Mouse (Mus musculus): ENCODE data around the gene Gpr22. TPM values are rescaled to one million over a fixed set of nuclear protein-coding genes. Genes with fewer than 3 reads are reported as not detected.

Gene Gpr22
- polyA plus RNA-seq, 1 experiment = not detected

- Histone ChIP-seq H3K27ac (ENCODE audit: insufficient read depth, low read length) (no peak overlapping the region), H3K27me3 (ENCODE audit: control insufficient read depth, insufficient read depth, low read length) (no peaks in the 10 kb centered on the region), H3K36me3 (ENCODE audit: control insufficient read depth, insufficient read depth, low read length) (0 out of 2 replicates have a peak, but pooled peaks cover 1% of the 10 kb centered on the region), H3K4me1 (ENCODE audit: control insufficient read depth, insufficient read depth, insufficient read length) (no peaks in the 10 kb centered on the region), H3K4me3 (ENCODE audit: extremely low read depth, insufficient read depth, insufficient read length) (no peak overlapping the region)
- TF ChIP-seq POLR2A (IDR thresholded peaks at IDR 0.05; ENCODE audit: low read depth, low read length) = no peak
- TF ChIP-seq CTCF (IDR thresholded peaks at IDR 0.05; ENCODE audit: extremely low read depth, insufficient read depth, insufficient read length, insufficient replicate concordance) = no peak
- 83% methylated on average over 1 of the region's 1 CpGs for WGBS
- no peak for DNase-seq (ENCODE audit: low read depth in 1 of 2, low spot score in 2 of 2)
Measured at GRCm38 (mm10) chr12:31726707-31727106, 13.0 kb upstream of the Gpr22 start.

GRCm38 (mm10) chr12:31725511-31726275 lies 11.9 kb upstream of the Gpr22 start:
- WGBS = 91% methylated on average over 12 of the region's 12 CpGs
- Histone ChIP-seq H3K27ac (ENCODE audit: insufficient read depth, low read length) (no peak overlapping the region), H3K36me3 (ENCODE audit: control insufficient read depth, insufficient read depth, low read length) (0 out of 2 replicates have a peak, but pooled peaks cover 1% of the 10 kb centered on the region), H3K4me3 (ENCODE audit: extremely low read depth, insufficient read depth, insufficient read length) (no peak overlapping the region), H3K4me1 (ENCODE audit: control insufficient read depth, insufficient read depth, insufficient read length) (no peaks in the 10 kb centered on the region), H3K27me3 (ENCODE audit: control insufficient read depth, insufficient read depth, low read length) (no peaks in the 10 kb centered on the region)
- TF ChIP-seq CTCF (IDR thresholded peaks at IDR 0.05; ENCODE audit: extremely low read depth, insufficient read depth, insufficient read length, insufficient replicate concordance) (no peak), POLR2A (IDR thresholded peaks at IDR 0.05; ENCODE audit: low read depth, low read length) (no peak)
- no peak for DNase-seq (ENCODE audit: low read depth in 1 of 2, low spot score in 2 of 2)

- no peak overlapping the region for H3K4me3 ChIP-seq (ENCODE audit: extremely low read depth, insufficient read depth, insufficient read length)
- no peaks in the 10 kb centered on the region for H3K4me1 ChIP-seq (ENCODE audit: control insufficient read depth, insufficient read depth, insufficient read length)
- H3K27me3 ChIP-seq (ENCODE audit: control insufficient read depth, insufficient read depth, low read length) = no peaks in the 10 kb centered on the region
- 0 out of 2 replicates have a peak, but pooled peaks cover 1% of the 10 kb centered on the region for H3K36me3 ChIP-seq (ENCODE audit: control insufficient read depth, insufficient read depth, low read length)
- DNase-seq (ENCODE audit: low read depth in 1 of 2, low spot score in 2 of 2) = no peak
- WGBS = 91% methylated on average over 3 of the region's 3 CpGs
- TF ChIP-seq CTCF (IDR thresholded peaks at IDR 0.05; ENCODE audit: extremely low read depth, insufficient read depth, insufficient read length, insufficient replicate concordance) = no peak
- no peak for TF ChIP-seq POLR2A (IDR thresholded peaks at IDR 0.05; ENCODE audit: low read depth, low read length)
- no peak overlapping the region for H3K27ac ChIP-seq (ENCODE audit: insufficient read depth, low read length)
Measured at GRCm38 (mm10) chr12:31724576-31724975, 10.8 kb upstream of the Gpr22 start.

- TF ChIP-seq CTCF (IDR thresholded peaks at IDR 0.05; ENCODE audit: extremely low read depth, insufficient read depth, insufficient read length, insufficient replicate concordance) = peak; percentile 20; the same call in 1 of the 2 replicates
- TF ChIP-seq POLR2A (IDR thresholded peaks at IDR 0.05; ENCODE audit: low read depth, low read length) = no peak
- DNase-seq (ENCODE audit: low read depth in 1 of 2, low spot score in 2 of 2) = no peak
- peaks cover 6% of the 10 kb centered on the region; the same call in 1 of the 2 replicates for H3K4me1 ChIP-seq (ENCODE audit: control insufficient read depth, insufficient read depth, insufficient read length)
- no peaks in the 10 kb centered on the region for H3K27me3 ChIP-seq (ENCODE audit: control insufficient read depth, insufficient read depth, low read length)
- H3K4me3 ChIP-seq (ENCODE audit: extremely low read depth, insufficient read depth, insufficient read length) = no peak overlapping the region
- no peaks in the 10 kb centered on the region for H3K36me3 ChIP-seq (ENCODE audit: control insufficient read depth, insufficient read depth, low read length)
- WGBS = 93% methylated on average over 1 of the region's 1 CpGs
- H3K27ac ChIP-seq (ENCODE audit: insufficient read depth, low read length) = no peak overlapping the region
Measured at GRCm38 (mm10) chr12:31719586-31720275, 6.0 kb upstream of the Gpr22 start.

GRCm38 (mm10) chr12:31714070-31714469 lies 323 bp upstream of the Gpr22 start:
- Histone ChIP-seq H3K27me3 (ENCODE audit: control insufficient read depth, insufficient read depth, low read length) (no peaks in the 10 kb centered on the region), H3K4me1 (ENCODE audit: control insufficient read depth, insufficient read depth, insufficient read length) (peaks cover 5% of the 10 kb centered on the region), H3K4me3 (ENCODE audit: extremely low read depth, insufficient read depth, insufficient read length) (no peak overlapping the region), H3K27ac (ENCODE audit: insufficient read depth, low read length) (no peak overlapping the region), H3K36me3 (ENCODE audit: control insufficient read depth, insufficient read depth, low read length) (no peaks in the 10 kb centered on the region)
- no peak for DNase-seq (ENCODE audit: low read depth in 1 of 2, low spot score in 2 of 2)
- 91% methylated on average over 3 of the region's 3 CpGs for WGBS
- TF ChIP-seq POLR2A (IDR thresholded peaks at IDR 0.05; ENCODE audit: low read depth, low read length) = no peak
- no peak for TF ChIP-seq CTCF (IDR thresholded peaks at IDR 0.05; ENCODE audit: extremely low read depth, insufficient read depth, insufficient read length, insufficient replicate concordance)

GRCm38 (mm10) chr12:31712727-31713126 lies 1.0 kb downstream of the Gpr22 start:
- Histone ChIP-seq H3K27ac (ENCODE audit: insufficient read depth, low read length) (no peak overlapping the region), H3K4me3 (ENCODE audit: extremely low read depth, insufficient read depth, insufficient read length) (no peak overlapping the region), H3K4me1 (ENCODE audit: control insufficient read depth, insufficient read depth, insufficient read length) (peaks cover 3% of the 10 kb centered on the region; the same call in 1 of the 2 replicates), H3K27me3 (ENCODE audit: control insufficient read depth, insufficient read depth, low read length) (no peaks in the 10 kb centered on the region), H3K36me3 (ENCODE audit: control insufficient read depth, insufficient read depth, low read length) (no peaks in the 10 kb centered on the region)
- DNase-seq (ENCODE audit: low read depth in 1 of 2, low spot score in 2 of 2) = no peak
- TF ChIP-seq CTCF (IDR thresholded peaks at IDR 0.05; ENCODE audit: extremely low read depth, insufficient read depth, insufficient read length, insufficient replicate concordance) = no peak
- no peak for TF ChIP-seq POLR2A (IDR thresholded peaks at IDR 0.05; ENCODE audit: low read depth, low read length)
- 93% methylated on average over 4 of the region's 4 CpGs for WGBS

Measured in spleen, adult 2 months (tissue).